Mouse (Mus musculus) olfactory bulb, adult 2 months (tissue): ENCODE measurements around the gene Gtsf1.

Experiments
- CTCF ChIP-seq: fragments of 200-500 bp; IDR thresholded peaks from 2 replicates; pipeline ENCODE4 v1.5.1; 2012; ENCODE audit warnings: low read depth, mild to moderate bottlenecking, low read length, moderate library complexity; ENCODE audit not compliant: insufficient read depth
- POLR2A ChIP-seq: fragments of 200-500 bp; IDR thresholded peaks from 2 replicates; pipeline ENCODE4 v1.6.1; 2012; ENCODE audit warnings: mild to moderate bottlenecking, low read depth, low read length, moderate library complexity; ENCODE audit not compliant: insufficient read depth

DNA sequence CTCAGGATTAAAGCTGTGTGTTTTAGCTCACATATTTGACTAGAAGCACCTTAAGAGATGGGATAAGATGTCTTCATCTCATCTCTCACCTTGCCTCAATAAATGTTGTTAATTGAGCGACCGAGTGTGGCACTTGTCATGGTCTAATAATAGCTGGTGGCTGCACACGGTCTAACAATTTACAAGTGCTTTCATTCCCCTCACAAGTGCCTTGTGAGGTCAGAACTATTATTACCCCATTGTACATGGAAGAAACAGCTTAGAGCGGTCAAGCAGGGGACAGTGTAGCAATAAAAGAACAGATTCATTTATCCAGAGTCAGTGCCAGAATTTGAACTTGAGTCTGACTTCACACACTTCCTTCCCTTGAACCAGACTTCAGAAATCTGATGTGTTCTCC, 74.8 kb downstream of the Gtsf1 start:
- TF ChIP-seq CTCF, result no peak
- TF ChIP-seq POLR2A, result no peak
